Mouse (Mus musculus): Measurements from ENCODE around the gene Exoc4. TPM values are rescaled to one million over a fixed set of nuclear protein-coding genes. Genes with fewer than 3 reads are reported as not detected.

Gene Exoc4
- polyA plus RNA-seq, 1 experiment from 2014 or later = 36.1 TPM

DNA sequence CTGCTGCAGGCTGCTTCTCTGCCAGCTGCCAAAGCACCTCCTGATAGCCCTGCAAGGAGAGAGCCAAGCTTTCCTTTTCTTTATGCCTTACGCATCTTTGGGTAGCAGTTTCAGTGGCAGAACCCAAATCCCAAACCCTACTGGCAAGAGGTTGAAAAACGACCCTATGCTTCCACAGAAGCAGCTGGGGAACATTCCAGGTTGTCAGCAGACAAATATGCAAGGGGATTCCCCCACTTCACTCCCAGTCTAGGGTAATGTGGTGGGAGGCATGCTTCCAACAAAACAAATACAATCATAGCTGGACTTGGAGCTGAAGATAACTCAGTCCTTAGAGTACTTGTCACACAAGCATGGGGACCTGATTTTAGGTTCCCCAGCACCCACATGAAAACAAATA, 643.3 kb downstream of the Exoc4 start:
- H3K9ac ChIP-seq (ENCODE audit: low read depth, low read length) = no peak overlapping the region
- 45% methylated on average over 2 of the region's 2 CpGs for WGBS (ENCODE audit: insufficient replicate concordance)
- no peak for ATAC-seq (replicated peaks; ENCODE audit: insufficient number of reproducible peaks, low FRiP score, low TSS enrichment)

DNA sequence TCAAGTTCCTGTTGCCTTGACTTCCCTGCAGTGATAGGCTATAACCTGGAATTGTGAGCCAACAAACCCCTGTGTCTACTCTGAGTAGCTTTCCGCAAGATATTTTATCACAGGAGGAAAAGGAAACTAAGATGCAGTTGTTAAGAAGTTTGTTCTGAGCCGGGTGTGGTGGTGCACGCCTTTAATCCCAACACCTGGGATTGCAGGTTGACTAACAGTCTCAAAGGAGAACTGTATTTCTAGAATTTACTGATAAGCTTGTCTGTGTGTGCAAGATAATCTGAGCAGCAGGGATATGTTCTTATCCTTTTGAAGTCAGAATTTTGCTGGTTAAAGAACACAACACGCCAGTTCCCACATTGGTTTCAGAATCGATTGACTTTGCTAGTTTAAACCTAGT, 651.1 kb downstream of the Exoc4 start:
- no peak overlapping the region for H3K27ac ChIP-seq (ENCODE audit: low read depth, low read length)
- no peak for ATAC-seq (replicated peaks; ENCODE audit: insufficient number of reproducible peaks, low FRiP score, low TSS enrichment)
- no peak overlapping the region for H3K4me2 ChIP-seq
- no peak overlapping the region for H3K9ac ChIP-seq (ENCODE audit: low read depth, low read length)
- H3K9me3 ChIP-seq (replicated peaks; ENCODE audit: control insufficient read depth, low read length) = no peaks in the 10 kb centered on the region
- WGBS (ENCODE audit: insufficient replicate concordance) = 71% methylated on average over 5 of the region's 5 CpGs
- peaks cover 6% of the 10 kb centered on the region for H3K4me1 ChIP-seq (ENCODE audit: control insufficient read depth, insufficient read depth, low read length)
- no peaks in the 10 kb centered on the region for H3K36me3 ChIP-seq (ENCODE audit: control insufficient read depth, insufficient read depth, low read length)
- no peak overlapping the region for H3K4me3 ChIP-seq (ENCODE audit: low read depth, low read length)
- no peaks in the 10 kb centered on the region for H3K27me3 ChIP-seq (ENCODE audit: control insufficient read depth, insufficient read depth, low read length)

More for the DNA sequence above, 643.3 kb downstream of the Exoc4 start:
- Histone ChIP-seq H3K9me3 (replicated peaks; ENCODE audit: control insufficient read depth, low read length) (no peaks in the 10 kb centered on the region), H3K36me3 (ENCODE audit: control insufficient read depth, insufficient read depth, low read length) (no peaks in the 10 kb centered on the region), H3K27ac (ENCODE audit: low read depth, low read length) (no peak overlapping the region), H3K4me2 (no peak overlapping the region; the same call in 1 of the 2 replicates), H3K4me3 (ENCODE audit: low read depth, low read length) (no peak overlapping the region), H3K4me1 (ENCODE audit: control insufficient read depth, insufficient read depth, low read length) (peaks cover 15% of the 10 kb centered on the region), H3K27me3 (ENCODE audit: control insufficient read depth, insufficient read depth, low read length) (no peaks in the 10 kb centered on the region)

DNA sequence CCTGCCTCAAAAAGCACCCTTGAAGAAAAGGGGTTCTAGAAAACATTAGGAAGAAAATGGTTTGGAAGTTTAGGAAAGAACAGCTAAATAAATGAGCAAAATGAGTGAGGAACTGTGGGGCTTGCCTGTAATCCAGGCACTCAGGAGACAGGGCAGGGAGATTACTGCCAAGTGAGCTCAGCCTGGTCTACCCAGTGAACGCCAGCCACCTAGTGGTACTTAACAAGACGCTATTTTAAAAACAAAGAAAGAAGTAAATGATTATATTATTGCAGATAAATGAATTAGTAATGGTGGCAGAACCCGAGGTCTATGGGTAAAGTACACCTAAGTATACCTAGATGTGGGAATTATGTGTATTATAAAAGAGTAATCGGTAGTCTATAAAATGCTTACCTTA, 651.7 kb downstream of the Exoc4 start:
- no peaks in the 10 kb centered on the region for H3K4me1 ChIP-seq (ENCODE audit: control insufficient read depth, insufficient read depth, low read length)
- no peak overlapping the region for H3K27ac ChIP-seq (ENCODE audit: low read depth, low read length)
- no peaks in the 10 kb centered on the region for H3K36me3 ChIP-seq (ENCODE audit: control insufficient read depth, insufficient read depth, low read length)
- no peak overlapping the region for H3K4me2 ChIP-seq
- no peak overlapping the region for H3K4me3 ChIP-seq (ENCODE audit: low read depth, low read length)
- WGBS (ENCODE audit: insufficient replicate concordance) = 68% methylated on average over 4 of the region's 4 CpGs
- no peak for ATAC-seq (replicated peaks; ENCODE audit: insufficient number of reproducible peaks, low FRiP score, low TSS enrichment)
- H3K27me3 ChIP-seq (ENCODE audit: control insufficient read depth, insufficient read depth, low read length) = no peaks in the 10 kb centered on the region
- H3K9me3 ChIP-seq (replicated peaks; ENCODE audit: control insufficient read depth, low read length) = no peaks in the 10 kb centered on the region
- no peak overlapping the region for H3K9ac ChIP-seq (ENCODE audit: low read depth, low read length)

- no peak for ATAC-seq (replicated peaks; ENCODE audit: insufficient number of reproducible peaks, low FRiP score, low TSS enrichment)
- H3K36me3 ChIP-seq (ENCODE audit: control insufficient read depth, insufficient read depth, low read length) = no peaks in the 10 kb centered on the region
- no peaks in the 10 kb centered on the region for H3K4me1 ChIP-seq (ENCODE audit: control insufficient read depth, insufficient read depth, low read length)
- no peak overlapping the region for H3K9ac ChIP-seq (ENCODE audit: low read depth, low read length)
- no peaks in the 10 kb centered on the region for H3K27me3 ChIP-seq (ENCODE audit: control insufficient read depth, insufficient read depth, low read length)
- H3K9me3 ChIP-seq (replicated peaks; ENCODE audit: control insufficient read depth, low read length) = no peaks in the 10 kb centered on the region
- no peak overlapping the region for H3K4me2 ChIP-seq
- WGBS (ENCODE audit: insufficient replicate concordance) = 26% methylated on average over 1 of the region's 1 CpGs
- H3K4me3 ChIP-seq (ENCODE audit: low read depth, low read length) = no peak overlapping the region
- no peak overlapping the region for H3K27ac ChIP-seq (ENCODE audit: low read depth, low read length)
Measured at GRCm38 (mm10) chr6:33905099-33905498, 656.2 kb downstream of the Exoc4 start.

- H3K4me3 ChIP-seq (ENCODE audit: low read depth, low read length) = no peak overlapping the region
- 0 out of 2 replicates have a peak, but pooled peaks cover 6% of the 10 kb centered on the region for H3K4me1 ChIP-seq (ENCODE audit: control insufficient read depth, insufficient read depth, low read length)
- no peak overlapping the region for H3K27ac ChIP-seq (ENCODE audit: low read depth, low read length)
- H3K27me3 ChIP-seq (ENCODE audit: control insufficient read depth, insufficient read depth, low read length) = no peaks in the 10 kb centered on the region
- H3K9ac ChIP-seq (ENCODE audit: low read depth, low read length) = no peak overlapping the region
- WGBS (ENCODE audit: insufficient replicate concordance) = 75% methylated on average over 3 of the region's 3 CpGs
- no peaks in the 10 kb centered on the region for H3K9me3 ChIP-seq (replicated peaks; ENCODE audit: control insufficient read depth, low read length)
- no peak for ATAC-seq (replicated peaks; ENCODE audit: insufficient number of reproducible peaks, low FRiP score, low TSS enrichment)
- H3K36me3 ChIP-seq (ENCODE audit: control insufficient read depth, insufficient read depth, low read length) = no peaks in the 10 kb centered on the region
- no peak overlapping the region for H3K4me2 ChIP-seq
Measured at GRCm38 (mm10) chr6:33910671-33911070, 661.8 kb downstream of the Exoc4 start.

- Histone ChIP-seq H3K36me3 (ENCODE audit: control insufficient read depth, insufficient read depth, low read length) (no peaks in the 10 kb centered on the region), H3K27ac (ENCODE audit: low read depth, low read length) (no peak overlapping the region), H3K4me2 (no peak overlapping the region), H3K4me3 (ENCODE audit: low read depth, low read length) (no peak overlapping the region), H3K9ac (ENCODE audit: low read depth, low read length) (no peak overlapping the region), H3K4me1 (ENCODE audit: control insufficient read depth, insufficient read depth, low read length) (0 out of 2 replicates have a peak, but pooled peaks cover 6% of the 10 kb centered on the region), H3K27me3 (ENCODE audit: control insufficient read depth, insufficient read depth, low read length) (no peaks in the 10 kb centered on the region), H3K9me3 (replicated peaks; ENCODE audit: control insufficient read depth, low read length) (no peaks in the 10 kb centered on the region)
- WGBS (ENCODE audit: insufficient replicate concordance) = 67% methylated on average over 5 of the region's 5 CpGs
- ATAC-seq (replicated peaks; ENCODE audit: insufficient number of reproducible peaks, low FRiP score, low TSS enrichment) = no peak
Measured at GRCm38 (mm10) chr6:33913072-33913471, 664.2 kb downstream of the Exoc4 start.

GRCm38 (mm10) chr6:33913486-33913885, 664.6 kb downstream of the Exoc4 start:
- no peak overlapping the region for H3K4me2 ChIP-seq

GRCm38 (mm10) chr6:33913964-33914363, 665.1 kb downstream of the Exoc4 start:
- Histone ChIP-seq H3K27ac (ENCODE audit: low read depth, low read length) (no peak overlapping the region), H3K9ac (ENCODE audit: low read depth, low read length) (no peak overlapping the region; the same call in 1 of the 2 replicates), H3K27me3 (ENCODE audit: control insufficient read depth, insufficient read depth, low read length) (no peaks in the 10 kb centered on the region), H3K9me3 (replicated peaks; ENCODE audit: control insufficient read depth, low read length) (no peaks in the 10 kb centered on the region), H3K4me1 (ENCODE audit: control insufficient read depth, insufficient read depth, low read length) (0 out of 2 replicates have a peak, but pooled peaks cover 6% of the 10 kb centered on the region), H3K36me3 (ENCODE audit: control insufficient read depth, insufficient read depth, low read length) (no peaks in the 10 kb centered on the region), H3K4me2 (no peak overlapping the region), H3K4me3 (ENCODE audit: low read depth, low read length) (no peak overlapping the region)
- 86% methylated on average over 4 of the region's 4 CpGs for WGBS (ENCODE audit: insufficient replicate concordance)
- ATAC-seq (replicated peaks; ENCODE audit: insufficient number of reproducible peaks, low FRiP score, low TSS enrichment) = no peak

More at GRCm38 (mm10) chr6:33913486-33913885, 664.6 kb downstream of the Exoc4 start:
- H3K9ac ChIP-seq (ENCODE audit: low read depth, low read length) = no peak overlapping the region
- H3K4me1 ChIP-seq (ENCODE audit: control insufficient read depth, insufficient read depth, low read length) = 0 out of 2 replicates have a peak, but pooled peaks cover 6% of the 10 kb centered on the region
- 69% methylated on average over 8 of the region's 8 CpGs for WGBS (ENCODE audit: insufficient replicate concordance)
- no peaks in the 10 kb centered on the region for H3K27me3 ChIP-seq (ENCODE audit: control insufficient read depth, insufficient read depth, low read length)
- no peaks in the 10 kb centered on the region for H3K9me3 ChIP-seq (replicated peaks; ENCODE audit: control insufficient read depth, low read length)
- H3K27ac ChIP-seq (ENCODE audit: low read depth, low read length) = no peak overlapping the region
- H3K4me3 ChIP-seq (ENCODE audit: low read depth, low read length) = no peak overlapping the region
- no peaks in the 10 kb centered on the region for H3K36me3 ChIP-seq (ENCODE audit: control insufficient read depth, insufficient read depth, low read length)
- ATAC-seq (replicated peaks; ENCODE audit: insufficient number of reproducible peaks, low FRiP score, low TSS enrichment) = no peak

- Histone ChIP-seq H3K27ac (ENCODE audit: low read depth, low read length) (no peak overlapping the region), H3K9me3 (replicated peaks; ENCODE audit: control insufficient read depth, low read length) (no peaks in the 10 kb centered on the region), H3K4me1 (ENCODE audit: control insufficient read depth, insufficient read depth, low read length) (no peaks in the 10 kb centered on the region), H3K36me3 (ENCODE audit: control insufficient read depth, insufficient read depth, low read length) (no peaks in the 10 kb centered on the region; the same call in 1 of the 2 replicates), H3K27me3 (ENCODE audit: control insufficient read depth, insufficient read depth, low read length) (no peaks in the 10 kb centered on the region), H3K9ac (ENCODE audit: low read depth, low read length) (no peak overlapping the region), H3K4me2 (no peak overlapping the region), H3K4me3 (ENCODE audit: low read depth, low read length) (no peak overlapping the region)
- no peak for ATAC-seq (replicated peaks; ENCODE audit: insufficient number of reproducible peaks, low FRiP score, low TSS enrichment)
- 81% methylated on average over 2 of the region's 2 CpGs for WGBS (ENCODE audit: insufficient replicate concordance)
Measured at GRCm38 (mm10) chr6:33923571-33923970, 674.7 kb downstream of the Exoc4 start.
